Mouse (Mus musculus): ENCODE measurements around the gene Hoxa13.

- TF ChIP-seq EP300 (IDR thresholded peaks at IDR 0.05; ENCODE audit: insufficient read depth, low read depth, low read length) (no peak), CTCF (IDR thresholded peaks at IDR 0.05) (no peak), POLR2A (IDR thresholded peaks at IDR 0.05; ENCODE audit: insufficient read depth, low read depth, low read length) (no peak)
Observed at GRCm38 (mm10) chr6:52272766-52273655, 12.3 kb upstream of the Hoxa13 start.
